Mouse (Mus musculus) heart, adult 2 months (tissue): Measurements from ENCODE around the gene Alx1. TPM values are rescaled to one million over a fixed set of nuclear protein-coding genes. Genes with fewer than 3 reads are reported as not detected.

Experiments
- DNase-seq, 2 experiments: peaks; one replicate each; pipeline ENCODE4 v3.0.0; 2021
- H3K27ac ChIP-seq: fragments of 200-600 bp; 2 replicates; pipeline ENCODE4 v1.8.1; 2022
- H3K27me3 ChIP-seq: fragments of 200-500 bp; 2 replicates; pipeline ENCODE4 v1.6.1; 2012; ENCODE audit warnings: mild to moderate bottlenecking, low read length, inconsistent platforms, mixed read lengths; ENCODE audit not compliant: control insufficient read depth, insufficient read depth
- H3K36me3 ChIP-seq: fragments of 200-500 bp; 2 replicates; pipeline ENCODE4 v1.6.1; 2012; ENCODE audit warnings: low read length, inconsistent platforms; ENCODE audit not compliant: control insufficient read depth, insufficient read depth
- H3K4me1 ChIP-seq: fragments of 200-500 bp; 2 replicates; pipeline ENCODE4 v1.6.1; 2011; ENCODE audit warnings: low read length; ENCODE audit not compliant: control insufficient read depth, insufficient read depth
- H3K4me3 ChIP-seq: fragments of 200-600 bp; 2 replicates; pipeline ENCODE4 v1.8.1; 2022
- H3K79me2 ChIP-seq: fragments of 200-500 bp; replicated peaks from 2 replicates; pipeline ENCODE4 v1.6.1; 2012; ENCODE audit warnings: mild to moderate bottlenecking, inconsistent platforms, low read length, moderate library complexity, mixed read lengths; ENCODE audit not compliant: control insufficient read depth, insufficient read depth
- H3K9ac ChIP-seq: fragments of 200-500 bp; 2 replicates; pipeline ENCODE4 v1.6.1; 2012; ENCODE audit warnings: low read depth, mild to moderate bottlenecking, control low read depth, inconsistent platforms, low read length, mixed read lengths
- CTCF ChIP-seq: fragments of 200-600 bp; IDR thresholded peaks from 2 replicates; pipeline ENCODE4 v1.8.1; 2022; ENCODE audit warnings: antibody characterized with exemption, mild to moderate bottlenecking, moderate library complexity
- EP300 ChIP-seq: fragments of 200-500 bp; IDR thresholded peaks from 2 replicates; pipeline ENCODE4 v1.6.1; 2011; ENCODE audit warnings: low read depth, low read length, control low read depth; ENCODE audit not compliant: insufficient read depth
- POLR2A ChIP-seq: fragments of 200-500 bp; IDR thresholded peaks from 2 replicates; pipeline ENCODE4 v1.6.1; 2011; ENCODE audit warnings: mild to moderate bottlenecking, low read depth, low read length, control low read depth; ENCODE audit not compliant: insufficient read depth
- WGBS: fragments of 180-500 bp; shearing (Covaris S2); methylation state at CpG from one replicate; pipeline ENCODE4 v1.1.7; 2018; 5-methylcytosine and 5-hydroxymethylcytosine counted together
- intact Hi-C: fragments of 180-260 bp; cut with DNase I; formaldehyde crosslinking; loops from one replicate; pipeline ENCODE4 v1.15.1; 2025
- long read RNA-seq: library from polyadenylated mRNA; stranded (forward); transcript quantifications from one replicate; pipeline ENCODE4 v2.0.0, GENCODE M21; 2021
- polyA plus RNA-seq: library from polyadenylated mRNA; depleted of rRNA; stranded (reverse); fragments of >200 nt; gene quantifications from 2 replicates; pipeline ENCODE4 v1.2.3, GENCODE M21; 2012; rRNA removed
- total RNA-seq, 2 experiments: library from RNA; stranded (reverse); gene quantifications; 2 replicates each; pipeline ENCODE4 v1.2.3; 2021

Alx1 gene
- total RNA-seq (not detected), polyA plus RNA-seq (0.14 TPM in 1 of 2 replicates, not detected in the other)
- long read RNA-seq, result 0 reads

DNA sequence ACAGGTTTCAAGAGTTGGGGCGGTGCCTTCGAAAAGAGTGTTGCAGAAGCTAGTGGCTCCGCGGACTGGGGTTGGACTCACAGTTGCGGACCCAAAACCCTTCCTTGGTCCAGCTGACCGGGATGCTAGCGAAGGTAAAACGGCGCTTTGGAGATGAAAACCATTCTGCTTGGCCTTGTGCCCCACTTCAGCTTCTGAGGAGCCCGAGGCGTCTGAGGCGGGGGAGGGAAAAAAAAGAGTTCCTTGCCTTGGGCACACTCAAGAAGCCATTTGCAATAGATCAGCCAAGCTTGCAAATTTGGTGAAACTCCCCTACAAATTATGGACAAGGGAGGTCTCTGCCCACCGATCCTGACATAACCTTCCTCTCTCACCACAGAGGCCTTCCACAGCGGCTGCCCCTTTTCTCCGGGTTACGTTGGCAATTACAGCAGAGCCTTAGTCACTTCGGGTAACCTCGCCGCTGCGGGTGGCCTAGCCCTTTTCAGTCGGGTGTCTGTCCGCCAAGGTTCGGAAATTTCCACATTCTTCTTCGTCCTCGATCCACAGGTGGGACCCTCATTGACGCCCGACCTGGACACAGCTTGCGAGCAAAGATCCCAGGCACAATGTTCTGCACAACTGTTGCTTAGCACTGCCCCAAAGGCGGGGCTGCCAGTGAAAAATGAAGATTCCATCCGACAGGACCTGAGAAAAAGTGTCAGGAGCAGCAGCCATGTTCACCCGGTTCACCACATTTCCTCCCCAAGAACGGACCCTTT is at the start of gene Alx1:
Gene Alx1 (minus strand): TSS at position 486 of the 761 bp plus-strand sequence.
- WGBS, result 7% methylated on average over 32 of the region's 32 CpGs
- H3K79me2 ChIP-seq, result no peaks in the 10 kb centered on the region
- no peak within 1 kb of the TSS for H3K27ac ChIP-seq
- TF ChIP-seq EP300 (no peak), CTCF (no peak), POLR2A (no peak)
- no peak within 1 kb of the TSS for H3K9ac ChIP-seq
- H3K27me3 ChIP-seq, result peaks cover 28% of the 10 kb centered on the region
- no peaks in the 10 kb centered on the region for H3K36me3 ChIP-seq
- DNase-seq, result no peak
- intact Hi-C loops, result no loop called here
- H3K4me1 ChIP-seq, result no peaks in the 10 kb centered on the region
- H3K4me3 ChIP-seq, result no peak within 1 kb of the TSS

DNA sequence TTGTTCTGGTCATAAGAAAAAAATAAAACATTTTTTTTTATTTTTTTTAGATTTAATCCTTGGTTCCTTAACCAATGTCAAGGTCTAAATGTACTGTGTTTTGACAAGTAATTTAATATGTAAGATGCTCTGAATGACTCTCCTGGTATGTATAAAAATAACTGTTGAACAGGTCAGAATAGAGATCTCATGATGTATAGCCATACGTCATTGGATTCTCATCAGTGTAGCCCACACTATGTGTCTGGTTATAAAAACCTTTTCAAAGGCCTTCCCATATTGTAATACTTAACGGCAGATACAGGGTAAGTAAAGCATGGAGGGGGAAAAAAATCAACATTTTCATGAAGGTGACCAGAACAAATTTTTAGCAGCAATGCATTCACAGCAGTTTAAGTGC is 19.6 kb upstream of the Alx1 start:
- DNase-seq, result no peak
- 83% methylated on average over 2 of the region's 2 CpGs for WGBS
- intact Hi-C loops, result no loop called here
- Histone ChIP-seq H3K27me3 (no peaks in the 10 kb centered on the region), H3K36me3 (no peaks in the 10 kb centered on the region), H3K27ac (no peak overlapping the region), H3K9ac (no peak overlapping the region), H3K4me3 (no peak overlapping the region), H3K79me2 (no peaks in the 10 kb centered on the region), H3K4me1 (no peaks in the 10 kb centered on the region)
- no peak for TF ChIP-seq CTCF
- no peak for TF ChIP-seq EP300
- TF ChIP-seq POLR2A, result no peak

DNA sequence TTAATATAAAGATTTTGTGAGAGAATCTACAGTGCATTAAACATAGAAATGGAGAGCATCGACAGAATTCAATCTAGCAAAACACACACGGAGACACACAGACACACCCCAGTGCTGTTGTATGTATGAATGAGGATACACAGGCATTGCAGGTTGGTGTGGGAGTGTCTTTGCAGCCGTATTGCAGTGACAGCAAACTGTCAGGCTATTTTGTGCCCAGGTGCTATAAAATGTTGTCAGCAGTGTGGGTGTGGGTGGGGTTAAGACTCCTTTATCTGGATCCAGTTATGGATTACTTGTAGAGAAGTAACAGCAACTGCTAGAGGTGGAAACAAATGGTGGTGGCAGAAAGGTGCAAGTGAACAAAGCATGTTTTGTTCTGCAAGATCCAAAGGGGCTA is 16.6 kb upstream of the Alx1 start:
- Histone ChIP-seq H3K4me1 (no peaks in the 10 kb centered on the region), H3K36me3 (no peaks in the 10 kb centered on the region), H3K27ac (no peak overlapping the region), H3K79me2 (no peaks in the 10 kb centered on the region), H3K4me3 (no peak overlapping the region), H3K9ac (no peak overlapping the region), H3K27me3 (no peaks in the 10 kb centered on the region)
- no peak for DNase-seq
- TF ChIP-seq EP300 (no peak), CTCF (no peak), POLR2A (no peak)
- intact Hi-C loops, result no loop called here
- 57% methylated on average over 3 of the region's 3 CpGs for WGBS

DNA sequence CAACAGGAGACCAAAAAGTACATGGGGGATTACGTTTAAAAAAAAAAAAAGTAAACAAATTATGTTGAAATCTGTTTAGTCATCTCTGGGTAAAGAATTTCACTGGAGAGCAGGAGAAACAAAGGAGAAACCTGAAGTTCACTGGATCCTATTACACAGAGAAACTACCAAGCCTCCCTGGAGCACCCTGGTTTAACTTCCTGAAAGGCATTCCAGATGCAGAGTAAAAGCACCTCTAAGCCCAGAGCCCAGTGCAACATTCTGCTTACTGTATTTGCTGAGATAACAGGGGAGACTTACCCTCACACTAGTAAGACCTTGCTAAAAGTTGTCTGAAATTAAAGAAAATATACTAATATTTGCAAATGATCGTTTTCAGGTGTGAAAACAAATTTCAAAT is 15.0 kb upstream of the Alx1 start:
- whole genome bisulfite sequencing, result 39% methylated on average over 2 of the region's 2 CpGs
- no peak for TF ChIP-seq EP300
- TF ChIP-seq POLR2A, result no peak
- TF ChIP-seq CTCF, result no peak
- Histone ChIP-seq H3K79me2 (no peaks in the 10 kb centered on the region), H3K4me1 (no peaks in the 10 kb centered on the region), H3K4me3 (no peak overlapping the region), H3K9ac (no peak overlapping the region), H3K27ac (no peak overlapping the region), H3K36me3 (no peaks in the 10 kb centered on the region), H3K27me3 (no peaks in the 10 kb centered on the region)
- intact Hi-C loops, result no loop called here
- DNase-seq, result no peak

DNA sequence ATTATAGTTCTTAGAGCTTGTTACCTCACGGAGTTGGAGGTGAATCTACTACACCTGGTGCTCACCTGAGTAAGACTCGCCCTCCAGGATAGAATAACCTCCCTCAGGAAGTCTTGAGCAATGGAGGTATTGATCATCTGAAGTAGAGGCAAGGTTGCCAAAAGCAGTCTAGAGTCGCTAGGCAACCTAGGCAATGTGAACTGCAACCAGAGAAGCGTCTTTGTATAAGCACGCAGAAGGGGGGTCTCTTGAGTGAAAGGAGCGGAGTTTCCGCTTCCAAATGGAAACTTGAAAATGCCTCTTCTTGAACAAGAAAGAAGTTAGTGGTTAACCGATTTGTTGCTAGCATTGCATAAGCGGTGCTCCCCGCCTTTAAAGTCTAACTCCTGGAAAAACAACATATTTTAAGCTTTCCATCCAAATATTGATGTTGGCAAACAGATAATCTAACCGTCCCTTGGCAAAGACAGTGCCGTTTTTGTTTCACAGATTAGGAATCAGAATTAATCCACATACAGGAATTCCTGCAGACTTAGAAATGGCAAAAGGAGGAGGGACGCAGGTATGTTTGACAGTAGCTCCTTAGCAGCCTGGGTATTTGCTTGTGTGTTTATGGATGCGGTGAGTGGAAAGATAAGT is 5.1 kb upstream of the Alx1 start:
- no peak for DNase-seq
- Histone ChIP-seq H3K9ac (no peak overlapping the region), H3K4me1 (no peaks in the 10 kb centered on the region), H3K4me3 (no peak overlapping the region), H3K27ac (no peak overlapping the region), H3K36me3 (no peaks in the 10 kb centered on the region), H3K79me2 (no peaks in the 10 kb centered on the region), H3K27me3 (peaks cover 7% of the 10 kb centered on the region)
- TF ChIP-seq POLR2A (no peak), EP300 (no peak), CTCF (no peak)
- intact Hi-C loops, result no loop called here
- WGBS, result 6% methylated on average over 14 of the region's 14 CpGs

DNA sequence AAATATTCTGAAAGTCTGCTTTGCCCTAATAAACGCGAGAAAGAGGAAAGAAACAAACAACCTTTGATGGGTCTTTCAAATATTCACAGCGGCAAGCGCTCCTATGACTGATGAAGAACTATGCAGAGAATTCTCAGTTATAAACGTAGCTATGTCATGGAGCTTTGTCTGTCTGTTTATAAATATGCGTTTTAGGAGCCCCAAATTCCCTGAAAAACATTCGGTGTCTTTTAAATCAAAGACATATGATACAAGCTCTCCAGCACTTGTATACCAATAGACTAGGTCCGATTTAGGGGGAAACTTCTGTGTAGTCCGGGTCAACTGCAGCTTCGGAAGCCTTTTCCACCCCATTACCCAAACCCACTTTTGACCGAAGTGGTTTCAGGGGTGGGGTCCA is 916 bp upstream of the Alx1 start:
- no peaks in the 10 kb centered on the region for H3K79me2 ChIP-seq
- no peak overlapping the region for H3K4me3 ChIP-seq
- 9% methylated on average over 11 of the region's 11 CpGs for WGBS
- no peaks in the 10 kb centered on the region for H3K36me3 ChIP-seq
- H3K4me1 ChIP-seq, result no peaks in the 10 kb centered on the region
- H3K27ac ChIP-seq, result no peak overlapping the region
- peaks cover 25% of the 10 kb centered on the region for H3K27me3 ChIP-seq
- intact Hi-C loops, result no loop called here
- no peak for DNase-seq
- H3K9ac ChIP-seq, result no peak overlapping the region
- TF ChIP-seq CTCF (no peak), EP300 (no peak), POLR2A (no peak)
